Mouse (Mus musculus): Measurements from ENCODE around the gene Shmt1.

The Shmt1 gene

DNA sequence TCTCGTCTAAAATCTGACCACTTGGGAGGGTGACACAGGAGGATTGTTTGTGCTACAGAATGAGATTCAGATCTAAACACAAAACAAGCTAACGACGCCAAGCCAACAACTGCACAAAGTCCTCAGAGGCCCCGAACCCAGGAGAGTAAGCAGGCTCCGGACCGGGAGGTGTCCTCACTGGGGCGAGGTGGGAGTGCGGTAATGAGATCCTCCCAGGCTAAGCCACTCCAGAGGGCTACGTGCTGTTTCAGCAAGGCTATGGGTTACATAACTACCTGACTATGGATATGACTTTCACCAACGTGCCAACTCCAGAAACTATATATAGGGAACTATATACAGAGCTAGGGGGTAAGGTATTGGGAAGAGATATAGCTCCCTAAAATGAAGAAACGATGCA, 15.2 kb downstream of the Shmt1 start:
- DNase-seq (ENCODE audit: low read depth, low spot score): peak; percentile 68

GRCm38 (mm10) chr11:60790472-60790871, 21.0 kb downstream of the Shmt1 start:
- DNase-seq (ENCODE audit: low read depth, low spot score): no peak

GRCm38 (mm10) chr11:60787595-60787994, 23.9 kb downstream of the Shmt1 start:
- DNase-seq (ENCODE audit: low read depth, low spot score): peak; percentile 76

DNA sequence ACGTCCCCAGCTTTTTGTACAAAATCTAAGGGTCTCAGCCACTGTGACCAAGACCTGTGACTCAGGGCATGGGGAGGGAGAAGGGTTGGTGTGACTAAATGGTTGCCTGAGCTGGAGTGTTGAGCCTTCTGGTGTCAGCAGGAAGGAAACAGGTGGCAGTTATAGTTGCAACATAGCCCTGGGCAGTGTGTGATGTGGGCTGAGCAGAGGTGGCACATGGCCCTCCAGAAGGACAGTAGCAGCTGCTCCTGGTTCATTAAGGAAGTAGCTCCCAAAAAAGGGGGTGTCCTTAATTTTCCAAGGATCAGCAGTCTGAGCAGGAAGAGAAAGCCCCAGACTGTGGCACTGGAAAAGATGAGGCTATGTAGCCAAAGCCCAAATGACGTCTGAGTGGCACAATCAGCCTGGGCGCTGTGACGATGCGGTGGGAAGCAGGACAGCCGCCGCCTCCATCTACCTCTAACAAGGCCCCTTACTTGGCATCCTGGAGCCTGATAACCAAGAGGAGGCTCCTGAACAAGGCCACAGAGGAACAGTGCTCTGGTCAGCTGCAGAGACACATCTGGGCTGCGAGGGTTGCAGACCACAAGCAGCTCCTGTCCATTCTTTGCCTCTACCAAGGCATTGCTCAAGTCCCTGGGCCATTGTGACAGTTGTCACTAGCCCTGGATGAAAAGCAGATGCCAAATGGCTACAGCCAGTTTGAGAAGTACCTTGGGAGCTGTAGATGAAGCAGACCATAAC, 27.2 kb downstream of the Shmt1 start:
- peak; percentile 71 for DNase-seq (ENCODE audit: low read depth, low spot score)

DNA sequence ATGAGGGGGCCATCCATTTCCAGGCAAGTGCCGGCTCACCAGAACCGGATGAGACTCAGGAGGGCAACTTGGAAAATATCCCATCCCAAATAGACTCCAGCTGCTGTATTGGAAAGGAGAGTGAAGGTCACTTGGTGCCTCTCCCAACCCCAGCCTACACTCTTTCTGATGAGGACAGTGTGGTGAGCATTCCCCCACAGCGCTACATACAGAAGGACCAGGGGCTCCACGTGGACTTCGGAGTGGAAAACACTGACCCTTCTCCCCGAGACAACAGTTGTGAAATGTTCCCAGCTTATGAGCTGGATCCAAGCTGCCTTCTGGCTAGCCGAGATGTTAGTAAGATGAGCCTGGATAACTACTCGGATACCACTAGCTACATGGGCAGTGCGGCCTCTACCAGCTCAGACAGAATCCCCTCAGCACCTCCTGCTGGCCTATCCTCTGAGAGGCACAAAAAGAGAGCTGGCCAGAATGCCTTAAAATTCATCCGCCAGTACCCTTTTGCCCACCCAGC, 31.8 kb downstream of the Shmt1 start:
- DNase-seq (ENCODE audit: low read depth, low spot score): peak; percentile 57

DNA sequence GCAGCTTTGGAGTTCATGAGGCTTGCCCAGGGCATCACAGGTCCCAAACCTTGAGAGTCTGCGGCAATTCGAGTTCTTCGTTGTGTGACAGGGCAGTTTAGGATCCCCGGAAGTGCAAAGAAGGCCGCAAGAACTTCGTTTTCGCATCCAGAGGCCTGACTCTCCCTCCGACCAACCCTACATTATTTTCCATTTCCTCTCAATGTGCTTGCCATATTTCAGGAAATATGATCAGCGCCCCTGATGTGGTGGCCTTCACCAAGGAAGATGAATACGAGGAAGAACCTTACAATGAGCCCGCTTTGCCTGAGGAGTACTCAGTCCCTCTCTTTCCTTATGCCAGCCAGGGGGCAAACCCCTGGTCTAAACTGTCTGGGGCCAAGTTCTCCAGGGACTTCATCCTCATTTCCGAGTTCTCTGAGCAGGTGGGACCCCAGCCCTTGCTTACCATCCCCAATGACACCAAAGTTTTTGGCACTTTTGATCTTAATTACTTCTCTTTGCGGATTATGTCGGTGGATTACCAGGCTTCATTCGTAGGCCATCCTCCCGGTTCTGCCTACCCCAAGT, 33.6 kb downstream of the Shmt1 start:
- no peak for DNase-seq (ENCODE audit: low read depth, low spot score)

DNA sequence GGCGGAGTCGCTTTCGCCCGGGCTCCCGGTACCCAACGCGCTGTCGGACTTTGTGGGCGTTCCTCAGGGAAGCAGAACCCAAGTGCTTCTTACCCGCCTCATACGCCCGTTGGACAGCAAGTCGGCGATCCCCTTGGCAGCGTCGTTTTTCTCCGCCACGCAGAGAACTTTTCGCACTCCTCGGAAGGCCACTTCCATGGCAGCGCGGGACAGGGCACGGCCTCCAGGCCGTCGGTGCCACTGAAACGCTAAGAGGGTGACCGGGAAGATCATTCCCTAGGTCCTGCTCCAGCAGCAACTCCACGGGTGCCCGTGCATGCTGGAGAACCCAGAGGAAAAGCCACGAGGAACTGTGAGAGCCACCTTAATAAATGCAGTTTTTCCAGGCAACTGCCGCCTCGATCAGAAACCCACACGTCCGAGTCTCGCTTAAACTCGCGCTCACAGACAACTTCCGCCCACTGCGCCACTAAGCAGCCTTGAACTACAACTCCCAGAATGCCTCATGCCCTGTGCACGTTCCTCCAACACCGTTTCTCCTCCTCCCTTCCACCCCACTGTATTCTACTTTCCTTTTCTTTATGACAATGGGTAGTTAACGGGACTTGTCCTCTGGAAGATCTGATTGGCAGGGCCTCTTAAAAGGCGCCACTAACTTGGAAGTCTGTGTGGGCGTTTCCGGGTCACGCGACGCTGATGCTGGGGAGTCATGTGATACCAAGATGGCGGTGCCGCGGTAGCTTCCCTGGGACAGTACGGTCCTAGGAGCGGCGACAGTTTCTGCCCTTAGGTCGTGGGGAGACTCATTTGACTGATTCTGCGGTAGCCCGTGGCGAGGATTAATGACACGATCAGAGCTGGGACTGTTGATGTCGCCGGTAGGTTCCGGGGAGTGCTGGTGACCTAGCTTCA, 34.4 kb downstream of the Shmt1 start, which contains the start of the genes Top3a and Smcr8:
TSS of gene Top3a (minus strand) at position 537 of the 912 bp plus-strand sequence.
TSS of gene Smcr8 (plus strand) at position 696 of the 912 bp plus-strand sequence.
- DNase-seq (ENCODE audit: low read depth, low spot score): peak; percentile 86

GRCm38 (mm10) chr11:60776107-60776828, 35.2 kb downstream of the Shmt1 start:
- no peak for DNase-seq (ENCODE audit: low read depth, low spot score)

DNA sequence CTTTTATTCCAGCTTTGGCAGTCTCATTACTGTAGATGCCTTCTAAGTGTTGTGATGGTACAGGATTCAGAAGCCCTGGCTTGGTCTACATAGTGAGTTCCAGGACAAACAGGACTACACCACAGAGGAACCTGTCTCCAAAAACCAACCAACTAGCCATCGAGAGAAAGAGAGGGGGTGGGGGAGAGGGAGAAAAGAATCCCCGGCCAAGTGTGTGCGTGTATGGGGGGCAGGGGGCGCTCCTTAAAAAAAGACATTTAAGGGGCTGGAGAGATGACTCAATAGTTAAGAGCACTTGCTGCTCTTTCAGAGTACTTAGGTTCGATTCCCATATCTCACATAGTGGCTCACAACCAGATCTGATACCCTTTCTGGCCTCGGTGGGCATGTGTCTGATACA, 35.9 kb downstream of the Shmt1 start:
- DNase-seq (ENCODE audit: low read depth, low spot score): no peak

DNA sequence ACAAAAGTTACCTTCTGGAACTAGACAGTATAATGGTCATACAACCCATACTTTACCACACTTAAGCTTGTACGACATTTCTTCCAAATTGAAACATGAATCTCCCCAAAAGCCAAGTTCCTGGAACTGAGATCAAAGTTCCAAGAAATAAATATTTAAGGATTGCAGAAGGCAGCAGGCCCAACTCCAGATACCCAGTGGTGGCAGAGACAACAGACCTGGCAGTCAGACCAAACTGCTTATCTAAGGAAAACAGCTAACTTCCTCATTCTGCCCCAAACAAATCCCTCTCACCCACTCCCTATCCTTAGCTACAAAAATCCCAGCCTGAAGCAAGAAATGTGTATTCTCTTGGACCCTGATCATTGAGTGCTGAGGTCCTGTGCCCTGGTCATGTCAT, 36.7 kb downstream of the Shmt1 start:
- DNase-seq (ENCODE audit: low read depth, low spot score): no peak

GRCm38 (mm10) chr11:60774158-60774689, 37.3 kb downstream of the Shmt1 start:
- no peak for DNase-seq (ENCODE audit: low read depth, low spot score)

DNA sequence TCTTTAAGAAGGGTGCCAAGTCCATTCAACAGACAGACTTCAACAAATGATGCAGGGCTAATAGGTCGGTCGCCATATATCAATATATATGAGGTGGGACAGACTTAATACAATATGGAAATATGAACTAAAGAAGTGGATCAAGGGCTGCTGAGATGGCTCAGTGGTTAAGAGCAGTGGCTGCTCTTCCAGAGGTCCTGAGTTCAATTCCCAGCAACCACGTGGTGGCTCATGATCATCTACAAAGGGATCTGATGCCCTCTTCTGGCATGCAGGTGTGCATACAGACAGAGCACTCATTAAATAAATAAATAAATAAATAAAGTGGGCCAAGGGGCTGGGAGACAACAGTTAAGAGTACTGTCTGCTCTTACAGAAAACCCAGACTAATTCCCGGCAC, 39.4 kb downstream of the Shmt1 start:
- DNase-seq (ENCODE audit: low read depth, low spot score): no peak

GRCm38 (mm10) chr11:60770776-60771175, 40.7 kb downstream of the Shmt1 start:
- DNase-seq (ENCODE audit: low read depth, low spot score): no peak

- no peak for DNase-seq (ENCODE audit: low read depth, low spot score)
These were observed 42.2 kb downstream of the Shmt1 start for GRCm38 (mm10) chr11:60769322-60769721.

DNA sequence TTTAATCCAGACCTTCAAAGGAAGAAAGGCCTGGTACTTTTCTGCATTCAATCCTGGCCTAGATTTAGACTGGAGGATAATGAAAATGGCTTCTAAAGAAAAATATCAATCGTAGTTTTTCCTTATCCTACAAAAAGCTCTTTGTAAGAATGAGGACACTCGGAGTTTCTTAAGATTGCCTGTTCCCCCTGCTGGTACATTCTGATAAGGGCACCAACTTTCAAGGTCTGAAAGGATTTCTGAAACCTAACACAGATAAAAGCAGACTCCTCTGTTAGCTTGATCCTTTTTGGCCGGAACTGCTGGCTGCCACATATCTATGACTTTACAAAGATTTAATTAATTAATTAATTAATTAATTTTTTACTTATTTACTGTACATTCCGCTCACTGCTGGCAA, 44.5 kb downstream of the Shmt1 start:
- no peak for DNase-seq (ENCODE audit: low read depth, low spot score)

DNA sequence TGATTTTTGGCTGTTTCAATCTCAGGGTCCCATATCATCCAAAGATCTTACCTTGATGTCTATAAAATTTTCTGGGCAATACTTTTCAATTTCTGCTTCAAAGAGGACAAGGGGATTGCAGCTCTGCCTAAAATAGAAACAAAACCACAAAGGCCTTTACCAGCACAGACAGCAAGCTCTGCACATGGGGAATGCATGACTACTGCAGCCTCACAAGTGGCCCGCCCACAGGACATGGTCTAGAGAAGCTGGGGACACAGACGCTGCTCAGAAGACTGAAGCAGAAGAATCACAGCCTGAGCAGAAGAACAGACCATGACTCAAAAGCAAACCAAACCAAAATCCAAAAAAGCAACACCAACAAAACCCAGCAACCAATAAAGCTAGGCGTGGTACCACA, 49.8 kb downstream of the Shmt1 start:
- DNase-seq (ENCODE audit: low read depth, low spot score): no peak

- no peak for DNase-seq (ENCODE audit: low read depth, low spot score)
These were observed 55.9 kb downstream of the Shmt1 start for GRCm38 (mm10) chr11:60755570-60755969.

GRCm38 (mm10) chr11:60740321-60740720, 71.2 kb downstream of the Shmt1 start:
- DNase-seq (ENCODE audit: low read depth, low spot score): no peak

Data from skeletal muscle tissue, adult 2 months (tissue).